Comparison of ENCODE assay signal across 10 mouse cellular contexts in genomic region chr3:157208966-157209365, GRCm38 (mm10).
A peak's percentile ranks its signal among the peaks of the same experiment; 100 is the strongest.
DNase-seq lines count a peak whose midpoint lies in the region; ATAC-seq lines count a peak whose summit lies in the region.
"Had no signal": no experiment of that assay in that cellular context is flagged by ENCODE, and none has a peak within 500 bp of the region (broad histone marks: within the 10 kb centered on the region; RNA-seq: fewer than 3 reads in every experiment).

No protein-coding gene starts in this region.

- peak; percentile 50 for DNase-seq in kidney, postnatal 10 days
- DNase-seq in cerebellum, adult 18-20 months, result peak; percentile 90 to 95
- peak; percentile 29 to 47 for DNase-seq in layer of hippocampus, postnatal 10 days (ENCODE audit: low spot score in 2 of 2)
- no peak for DNase-seq in retina, postnatal 1 day
- DNase-seq in spleen, postnatal 10 days (ENCODE audit: low spot score in 2 of 2), result no peak
- DNase-seq: B cell, adult 2 months; embryo, embryonic 11 days had no signal

- no peaks in the 10 kb centered on the region for H3K36me3 ChIP-seq in forebrain, embryonic 13.5 days (ENCODE audit: poor library complexity, severe bottlenecking)
- H3K36me3 ChIP-seq in forebrain, embryonic 12.5 days (replicated peaks), result no peaks in the 10 kb centered on the region
- no peaks in the 10 kb centered on the region for H3K36me3 ChIP-seq in kidney, embryonic 16.5 days (ENCODE audit: insufficient read depth, low read length)

- peak; percentile 19; the same call in 1 of the 2 replicates for ATAC-seq in forebrain, embryonic 13.5 days
- ATAC-seq in forebrain, embryonic 12.5 days (ENCODE audit: low FRiP score), result no peak
- ATAC-seq in kidney, embryonic 16.5 days (ENCODE audit: low FRiP score, low TSS enrichment), result no peak

- H3K27ac ChIP-seq in forebrain, embryonic 13.5 days, result no peak overlapping the region
- no peak overlapping the region for H3K27ac ChIP-seq in forebrain, embryonic 12.5 days
- no peak overlapping the region for H3K27ac ChIP-seq in kidney, embryonic 16.5 days (ENCODE audit: low read length)

- no peak overlapping the region for H3K4me2 ChIP-seq in forebrain, embryonic 13.5 days
- H3K4me2 ChIP-seq in forebrain, embryonic 12.5 days, result no peak overlapping the region
- no peak overlapping the region for H3K4me2 ChIP-seq in kidney, embryonic 16.5 days (replicated peaks; ENCODE audit: low read depth, low read length)

- no peaks in the 10 kb centered on the region for H3K4me1 ChIP-seq in forebrain, embryonic 13.5 days
- H3K4me1 ChIP-seq in forebrain, embryonic 12.5 days, result no peaks in the 10 kb centered on the region
- H3K4me1 ChIP-seq in kidney, embryonic 16.5 days (ENCODE audit: insufficient read depth, low read length), result no peaks in the 10 kb centered on the region

- no peak overlapping the region for H3K9ac ChIP-seq in forebrain, embryonic 13.5 days
- H3K9ac ChIP-seq in forebrain, embryonic 12.5 days, result no peak overlapping the region
- H3K9ac ChIP-seq in kidney, embryonic 16.5 days (replicated peaks; ENCODE audit: low read length), result no peak overlapping the region

- 18% methylated on average over 1 of the region's 1 CpGs for WGBS in forebrain, embryonic 13.5 days
- WGBS in forebrain, embryonic 12.5 days, result 9% methylated on average over 1 of the region's 1 CpGs
- WGBS in kidney, embryonic 16.5 days, result 52% methylated on average over 1 of the region's 1 CpGs

- H3K27me3 ChIP-seq in forebrain, embryonic 13.5 days, result no peaks in the 10 kb centered on the region
- no peaks in the 10 kb centered on the region for H3K27me3 ChIP-seq in forebrain, embryonic 12.5 days
- no peaks in the 10 kb centered on the region for H3K27me3 ChIP-seq in kidney, embryonic 16.5 days (ENCODE audit: insufficient read depth, low read length)

- no peaks in the 10 kb centered on the region for H3K9me3 ChIP-seq in forebrain, embryonic 13.5 days (replicated peaks)
- no peaks in the 10 kb centered on the region for H3K9me3 ChIP-seq in forebrain, embryonic 12.5 days
- H3K9me3 ChIP-seq in kidney, embryonic 16.5 days (ENCODE audit: low read length), result no peaks in the 10 kb centered on the region

- H3K4me3 ChIP-seq in forebrain, embryonic 13.5 days, result no peak overlapping the region
- no peak overlapping the region for H3K4me3 ChIP-seq in forebrain, embryonic 12.5 days (replicated peaks)
- no peak overlapping the region for H3K4me3 ChIP-seq in kidney, embryonic 16.5 days (ENCODE audit: low read length)

Comparison
In these comparisons a context has a peak if more than half of its experiments do, and no peak if none do; other contexts are left out.
1. DNase-seq: peak in kidney, postnatal 10 days (single experiment), cerebellum, adult 18-20 months (2 of 2) and layer of hippocampus, postnatal 10 days (2 of 2); none in retina, postnatal 1 day (single experiment) and spleen, postnatal 10 days (0 of 2).